Comparison of ENCODE assay signal across 19 mouse cellular contexts in the genomic region with DNA sequence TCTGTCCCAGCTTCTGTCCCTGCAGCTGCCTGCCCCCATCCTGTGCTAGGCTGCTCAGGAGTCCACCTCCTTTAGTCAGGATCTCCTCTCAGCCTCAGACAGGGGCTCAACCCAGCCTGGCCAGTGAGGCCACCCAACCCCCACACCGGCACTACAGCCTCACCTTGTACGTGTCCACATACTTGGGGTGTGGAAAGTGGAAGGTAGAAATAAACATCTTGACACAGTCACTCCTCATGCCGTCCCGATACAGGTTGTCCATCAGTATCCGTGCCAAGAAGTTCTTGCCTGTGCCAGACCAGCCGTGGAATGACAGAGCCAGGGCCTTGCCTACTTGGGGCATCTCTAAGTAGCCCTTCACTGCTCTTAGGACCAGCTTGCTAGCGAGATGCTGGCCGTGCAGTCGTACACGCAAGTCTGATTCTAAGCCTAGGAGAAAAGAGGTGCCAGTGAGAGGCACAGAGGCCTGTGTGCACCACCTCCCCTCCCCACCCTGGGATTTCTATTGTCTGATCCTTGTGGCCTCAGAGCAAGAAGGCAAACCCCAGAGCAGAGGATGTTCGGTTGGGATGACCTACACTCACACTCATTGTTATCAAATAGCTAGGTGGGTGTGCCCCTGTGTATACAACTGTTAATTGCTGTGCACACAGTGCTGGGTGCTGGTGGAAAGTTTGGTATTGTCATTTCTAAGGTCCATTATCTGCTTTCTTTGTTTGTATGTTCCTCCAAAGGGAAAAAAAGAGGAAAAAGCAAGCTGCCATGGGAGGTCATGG. TPM values are rescaled to one million over a fixed set of nuclear protein-coding genes. Genes with fewer than 3 reads are reported as not detected.
DNase-seq lines count a peak whose midpoint lies in the region; ATAC-seq and TF ChIP-seq lines count a peak whose summit lies in the region.
"Had no signal": no experiment of that assay in that cellular context is flagged by ENCODE, and none has a peak within 500 bp of the region (broad histone marks: within the 10 kb centered on the region; RNA-seq: fewer than 3 reads in every experiment).

No protein-coding gene starts in this region.

- intact Hi-C loops in heart, postnatal 10 days (cut with DNase I), result no loop called here

- peaks cover 9% of the 10 kb centered on the region for H3K79me2 ChIP-seq in myocyte (ENCODE audit: control insufficient read depth, insufficient read depth)

- H3K4me3 ChIP-seq in E14TG2a.4 (replicated peaks; ENCODE audit: low read length) (peak overlapping the region; percentile 76), myocyte (no peak overlapping the region)
- no peak overlapping the region for H3K4me3 ChIP-seq in lung, embryonic 15.5 days
- H3K4me3 ChIP-seq: erythroblast, embryonic 14.5 days; gastrocnemius, adult 2 months; heart, embryonic 15.5 days; hindbrain, embryonic 12.5 days; neural tube, embryonic 13.5 days had no signal

- ATAC-seq in lung, embryonic 15.5 days (ENCODE audit: borderline replicate concordance, extremely low read depth, low FRiP score, low TSS enrichment), result no peak
- ATAC-seq: forebrain, embryonic 16.5 days had no signal

- H3K27me3 ChIP-seq in E14TG2a.4 (ENCODE audit: insufficient read depth, low read length), result peaks cover 1% of the 10 kb centered on the region; the same call in 1 of the 2 replicates
- no peaks in the 10 kb centered on the region for H3K27me3 ChIP-seq in lung, embryonic 15.5 days
- H3K27me3 ChIP-seq in myocyte (ENCODE audit: control insufficient read depth, insufficient read depth, insufficient read length), result no peaks in the 10 kb centered on the region
- H3K27me3 ChIP-seq: heart, embryonic 15.5 days had no signal

- DNase-seq in R1 (ENCODE audit: low read depth, low spot score), result peak; percentile 89
- DNase-seq in frontal cortex, postnatal 25 days (ENCODE audit: low spot score in 2 of 2), result no peak
- DNase-seq in natural killer cell, adult 2 months (ENCODE audit: low spot score in 2 of 2), result no peak
- DNase-seq in heart, postnatal 10 days, result no peak
- DNase-seq: adrenal gland, postnatal 10 days; cerebellum, adult 11-12 months; cerebellum, postnatal 25 days; gastrocnemius, adult 2 months; heart, adult 18-20 months; layer of hippocampus, postnatal 36 days had no signal

- TF ChIP-seq POLR2A in myocyte (IDR thresholded peaks at IDR 0.05; ENCODE audit: insufficient read length, low read depth), result no peak

- TF ChIP-seq CTCF in E14TG2a.4 (conservative IDR thresholded peaks at IDR 0.05; ENCODE audit: low read length), result no peak

- no peak overlapping the region for H3ac ChIP-seq in myocyte (ENCODE audit: control insufficient read depth, insufficient read length)

- WGBS in lung, embryonic 15.5 days, result 32% methylated on average over 11 of the region's 11 CpGs

- no peak overlapping the region for H3K9ac ChIP-seq in lung, embryonic 15.5 days
- H3K9ac ChIP-seq: heart, embryonic 15.5 days; hindbrain, embryonic 12.5 days; liver, embryonic 14.5 days; neural tube, embryonic 13.5 days had no signal

- peaks cover 92% of the 10 kb centered on the region for H3K4me1 ChIP-seq in E14TG2a.4 (replicated peaks; ENCODE audit: low read depth, low read length)
- H3K4me1 ChIP-seq in lung, embryonic 15.5 days, result peaks cover 29% of the 10 kb centered on the region

- no peaks in the 10 kb centered on the region for H3K9me3 ChIP-seq in E14TG2a.4 (ENCODE audit: low read length)
- H3K9me3 ChIP-seq in lung, embryonic 15.5 days, result no peaks in the 10 kb centered on the region
- H3K9me3 ChIP-seq: heart, embryonic 15.5 days; hindbrain, embryonic 12.5 days; neural tube, embryonic 13.5 days had no signal

- peaks cover 27% of the 10 kb centered on the region for H3K36me3 ChIP-seq in E14TG2a.4 (ENCODE audit: insufficient read depth, low read length)
- no peaks in the 10 kb centered on the region for H3K36me3 ChIP-seq in lung, embryonic 15.5 days
- peaks cover 16% of the 10 kb centered on the region for H3K36me3 ChIP-seq in myocyte (ENCODE audit: control insufficient read depth, insufficient read depth)
- H3K36me3 ChIP-seq: heart, embryonic 15.5 days; hindbrain, embryonic 12.5 days; neural tube, embryonic 13.5 days had no signal

- no peak overlapping the region for H3K4me2 ChIP-seq in lung, embryonic 15.5 days
- peak overlapping the region; percentile 5 for H3K4me2 ChIP-seq in myocyte (ENCODE audit: low read depth)
- H3K4me2 ChIP-seq: heart, embryonic 15.5 days; hindbrain, embryonic 12.5 days; neural tube, embryonic 13.5 days had no signal

- 0 out of 2 replicates have a peak overlapping the region, but pooled peaks have one; percentile 1 for H3K27ac ChIP-seq in lung, embryonic 15.5 days
- H3K27ac ChIP-seq: gastrocnemius, adult 2 months; heart, embryonic 15.5 days; hindbrain, embryonic 12.5 days; liver, embryonic 14.5 days; neural tube, embryonic 13.5 days had no signal

TF ChIP-seq in myocyte, 11 proteins besides CTCF, POLR2A, EP300 and RAD21:
- TF ChIP-seq MYOG (IDR thresholded peaks at IDR 0.05; ENCODE audit: control insufficient read depth in 1 of 3, insufficient read depth in 1 of 3, insufficient read length in 2 of 3, low read depth in 2 of 3) (no peak), TCF3 (IDR thresholded peaks at IDR 0.05; ENCODE audit: insufficient read length, low read depth) (no peak), SRF (IDR thresholded peaks at IDR 0.05; ENCODE audit: control insufficient read depth, insufficient read length, low read depth) (no peak), TCF12 (IDR thresholded peaks at IDR 0.05; ENCODE audit: insufficient read depth, poor library complexity, severe bottlenecking) (no peak)

RNA-seq across cellular contexts. Expression of gene Tor3a, which starts 4.8 kb away (rescaled TPM):
- 12.1 and 12.3 TPM in 2 replicates for polyA plus RNA-seq in lung, embryonic 15.5 days (2015; fragmentation: Nextera tagmentation; extraction: Ambion mirVana)
- 45.9 TPM for polyA plus RNA-seq in myocyte (2012; fragmentation: generic; extraction: Trizol)
- 10 to 100 TPM; 11.2 to 14.3 TPM for total RNA-seq in heart, postnatal 10 days (2021)
- polyA plus RNA-seq: erythroblast, embryonic 14.5 days had no signal

RNA-seq across cellular contexts. Expression of gene Fam20b, which starts 49.5 kb away (rescaled TPM):
- 24.5 and 24.7 TPM in 2 replicates for polyA plus RNA-seq in lung, embryonic 15.5 days (2015; fragmentation: Nextera tagmentation; extraction: Ambion mirVana)
- polyA plus RNA-seq in myocyte (2012; fragmentation: generic; extraction: Trizol), result 22.9 TPM
- 10 to 100 TPM; 45.0 to 47.7 TPM for total RNA-seq in heart, postnatal 10 days (2021)
